Comparison of ENCODE assay signal across 20 mouse cellular contexts in genomic region chr14:14640557-14640956, GRCm38 (mm10).
A peak's percentile ranks its signal among the peaks of the same experiment; 100 is the strongest.
DNase-seq lines count a peak whose midpoint lies in the region; ATAC-seq and TF ChIP-seq lines count a peak whose summit lies in the region.
"Had no signal": no experiment of that assay in that cellular context is flagged by ENCODE, and none has a peak within 500 bp of the region (broad histone marks: within the 10 kb centered on the region; RNA-seq: fewer than 3 reads in every experiment).

No protein-coding gene starts in this region.

- no peaks in the 10 kb centered on the region for H3K36me3 ChIP-seq in intestine, embryonic 16.5 days (ENCODE audit: control insufficient read depth, insufficient read depth, low read length)
- H3K36me3 ChIP-seq in intestine, postnatal 0 days (ENCODE audit: control insufficient read depth, insufficient read depth) = no peaks in the 10 kb centered on the region
- H3K36me3 ChIP-seq in thymus, adult 2 months (ENCODE audit: control insufficient read depth, insufficient read depth, low read length) = no peaks in the 10 kb centered on the region
- H3K36me3 ChIP-seq: embryonic facial prominence, embryonic 13.5 days; forebrain, embryonic 12.5 days; heart, embryonic 10.5 days; hindbrain, embryonic 15.5 days had no signal

- peak; percentile 84 for DNase-seq in 416B (ENCODE audit: low read depth)
- DNase-seq in left cerebral cortex, adult 11 months (ENCODE audit: low spot score) = no peak
- DNase-seq in thymus, adult 2 months = no peak
- no peak for DNase-seq in cerebellum, adult 9-11 months
- DNase-seq: cerebellum, adult 2 months; cerebellum, postnatal 25 days; gastrocnemius, postnatal 14 days; heart, postnatal 14 days had no signal

- no peaks in the 10 kb centered on the region for H3K9me3 ChIP-seq in intestine, embryonic 16.5 days (ENCODE audit: control insufficient read depth, low read length)
- H3K9me3 ChIP-seq in intestine, postnatal 0 days (ENCODE audit: control insufficient read depth) = no peaks in the 10 kb centered on the region
- H3K9me3 ChIP-seq: embryonic facial prominence, embryonic 13.5 days; forebrain, embryonic 12.5 days; heart, embryonic 10.5 days; hindbrain, embryonic 15.5 days had no signal

- H3K4me1 ChIP-seq in intestine, embryonic 16.5 days (ENCODE audit: control insufficient read depth, insufficient read depth, low read length) = 0 out of 2 replicates have a peak, but pooled peaks cover 3% of the 10 kb centered on the region
- no peaks in the 10 kb centered on the region for H3K4me1 ChIP-seq in intestine, postnatal 0 days (replicated peaks; ENCODE audit: control insufficient read depth, insufficient read depth, low read length)
- H3K4me1 ChIP-seq in thymus, adult 2 months (replicated peaks; ENCODE audit: control insufficient read depth, insufficient read depth, low read length) = 0 out of 2 replicates have a peak, but pooled peaks cover 2% of the 10 kb centered on the region
- H3K4me1 ChIP-seq: forebrain, embryonic 12.5 days; heart, embryonic 10.5 days; hindbrain, embryonic 15.5 days had no signal

- H3K4me3 ChIP-seq in intestine, embryonic 16.5 days (ENCODE audit: low read length) = no peak overlapping the region
- no peak overlapping the region for H3K4me3 ChIP-seq in intestine, postnatal 0 days (ENCODE audit: low read depth, low read length)
- no peak overlapping the region for H3K4me3 ChIP-seq in thymus, adult 2 months (ENCODE audit: control insufficient read depth, insufficient read depth, low read length)
- H3K4me3 ChIP-seq: embryonic facial prominence, embryonic 13.5 days; forebrain, embryonic 12.5 days; heart, embryonic 10.5 days; hindbrain, embryonic 15.5 days had no signal

- TF ChIP-seq POLR2A in thymus, adult 2 months (IDR thresholded peaks at IDR 0.05; ENCODE audit: control insufficient read depth, extremely low read depth, insufficient read depth, low read length, poor library complexity) = no peak

- no peak overlapping the region for H3K27ac ChIP-seq in intestine, embryonic 16.5 days (ENCODE audit: low read length)
- H3K27ac ChIP-seq in intestine, postnatal 0 days (ENCODE audit: low read depth, low read length) = no peak overlapping the region
- H3K27ac ChIP-seq in thymus, adult 2 months (ENCODE audit: control insufficient read depth, insufficient read depth, low read length) = no peak overlapping the region
- H3K27ac ChIP-seq: embryonic facial prominence, embryonic 13.5 days; forebrain, embryonic 12.5 days; heart, embryonic 10.5 days; hindbrain, embryonic 15.5 days had no signal

- ATAC-seq in intestine, embryonic 16.5 days = peak; percentile 27; the same call in 1 of the 2 replicates
- ATAC-seq in intestine, postnatal 0 days = no peak
- ATAC-seq in granulocyte monocyte progenitor cell, adult 5-6 weeks (replicated peaks; ENCODE audit: poor library complexity, severe bottlenecking) = peak; percentile 86
- peak; percentile 67 for ATAC-seq in megakaryocyte progenitor cell, adult 5-6 weeks (replicated peaks; ENCODE audit: poor library complexity)
- ATAC-seq: activated CD4-positive, CD25-positive, alpha-beta regulatory T cell, adult 4 months; forebrain, embryonic 16.5 days had no signal

- TF ChIP-seq CTCF in intestine, postnatal 0 days (IDR thresholded peaks at IDR 0.05; ENCODE audit: low read depth) = no peak
- TF ChIP-seq CTCF in thymus, adult 2 months (IDR thresholded peaks at IDR 0.05; ENCODE audit: borderline replicate concordance, control insufficient read depth, extremely low read depth, insufficient read depth, low read length, poor library complexity) = no peak

- H3K9ac ChIP-seq in intestine, embryonic 16.5 days (ENCODE audit: low read depth, low read length) = no peak overlapping the region
- H3K9ac ChIP-seq in intestine, postnatal 0 days (ENCODE audit: low read depth, low read length) = no peak overlapping the region
- H3K9ac ChIP-seq: embryonic facial prominence, embryonic 13.5 days; forebrain, embryonic 12.5 days; hindbrain, embryonic 15.5 days had no signal

- H3K4me2 ChIP-seq in intestine, embryonic 16.5 days (ENCODE audit: low read depth, low read length) = no peak overlapping the region
- no peak overlapping the region for H3K4me2 ChIP-seq in intestine, postnatal 0 days (replicated peaks; ENCODE audit: low read depth)
- H3K4me2 ChIP-seq: embryonic facial prominence, embryonic 13.5 days; forebrain, embryonic 12.5 days; hindbrain, embryonic 15.5 days had no signal

- H3K27me3 ChIP-seq in intestine, embryonic 16.5 days (replicated peaks; ENCODE audit: control insufficient read depth, insufficient read depth, low read length) = no peaks in the 10 kb centered on the region
- H3K27me3 ChIP-seq in intestine, postnatal 0 days (replicated peaks; ENCODE audit: control insufficient read depth, insufficient read depth, low read length) = no peaks in the 10 kb centered on the region
- H3K27me3 ChIP-seq in thymus, adult 2 months (ENCODE audit: control insufficient read depth, insufficient read depth, low read length) = no peaks in the 10 kb centered on the region
- H3K27me3 ChIP-seq: CH12.LX; embryonic facial prominence, embryonic 13.5 days; forebrain, embryonic 12.5 days; hindbrain, embryonic 15.5 days; Patski had no signal
